Mouse (Mus musculus): ENCODE data around the gene Numa1. TPM values are rescaled to one million over a fixed set of nuclear protein-coding genes. Genes with fewer than 3 reads are reported as not detected.

The Numa1 gene
- 95.7 and 96.0 TPM in 2 replicates for polyA plus RNA-seq (2016; fragmentation: Nextera tagmentation; extraction: Ambion mirVana)

DNA sequence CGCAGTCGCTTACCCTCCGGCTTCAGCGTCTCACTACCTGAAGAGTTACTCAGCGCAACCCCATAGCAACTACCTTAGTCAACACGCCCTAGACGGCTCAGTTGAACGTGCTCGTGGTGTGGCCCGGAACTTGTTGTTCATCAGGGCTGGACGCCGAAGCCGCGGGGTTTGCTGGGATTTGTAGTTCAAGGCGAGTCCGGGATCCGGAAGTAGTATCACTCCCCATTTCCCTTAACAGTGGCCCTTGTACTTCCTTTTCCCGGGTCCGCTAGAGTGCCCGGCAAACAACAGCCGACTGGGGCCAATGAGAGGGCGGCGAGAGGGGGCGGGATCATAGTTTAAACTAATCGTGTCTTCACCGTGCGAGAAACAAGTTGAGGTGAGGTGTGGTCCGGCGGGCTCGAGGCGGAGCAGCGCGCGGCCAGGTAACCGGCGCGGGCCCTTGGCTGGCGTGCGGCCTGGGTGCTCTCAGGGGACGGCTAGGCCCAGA is at the start of gene Numa1, which contains the start of gene Lrrc51:
Numa1 (plus strand) TSS at position 361 of the 490 bp plus-strand sequence.
Lrrc51 (minus strand) TSS at position 145 of the 490 bp plus-strand sequence.
- peak; percentile 98 for DNase-seq (ENCODE audit: extremely low spot score, low spot score)
- Histone ChIP-seq H3K9me3 (no peaks in the 10 kb centered on the region), H3K4me1 (peaks cover 27% of the 10 kb centered on the region), H3K27ac (peak within 1 kb of the TSS; percentile 95), H3K4me3 (peak within 1 kb of the TSS; percentile 90), H3K36me3 (replicated peaks) (peaks cover 29% of the 10 kb centered on the region), H3K27me3 (ENCODE audit: poor library complexity, severe bottlenecking) (no peaks in the 10 kb centered on the region)
- WGBS = under 1% methylated on average over 40 of the region's 40 CpGs

DNA sequence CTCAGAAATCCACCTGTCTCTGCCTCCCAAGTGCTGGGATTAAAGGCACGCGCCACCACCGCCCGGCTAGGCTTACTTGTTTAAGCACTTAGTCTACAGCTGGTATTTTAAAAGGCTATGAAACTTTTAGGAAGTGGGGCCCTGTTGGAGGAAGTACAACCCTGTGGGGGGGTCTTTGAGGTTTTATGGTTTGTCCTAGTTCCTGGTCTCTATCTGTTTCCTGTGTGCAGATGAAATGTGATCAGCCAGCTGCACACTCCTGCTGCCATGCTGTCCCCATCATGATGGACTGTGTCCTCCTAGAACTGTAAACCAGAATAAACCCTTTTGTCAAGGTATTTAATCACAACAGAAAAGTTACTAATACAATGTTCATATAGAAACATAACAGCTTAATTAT is 49.8 kb upstream of the Numa1 start:
- no peaks in the 10 kb centered on the region for H3K9me3 ChIP-seq
- H3K36me3 ChIP-seq (replicated peaks) = no peaks in the 10 kb centered on the region
- peaks cover 4% of the 10 kb centered on the region; the same call in 1 of the 2 replicates for H3K4me1 ChIP-seq
- H3K27me3 ChIP-seq (ENCODE audit: poor library complexity, severe bottlenecking) = no peaks in the 10 kb centered on the region
- DNase-seq (ENCODE audit: extremely low spot score, low spot score) = no peak
- 97% methylated on average over 4 of the region's 4 CpGs for WGBS
- H3K27ac ChIP-seq = no peak overlapping the region
- H3K4me3 ChIP-seq = no peak overlapping the region

DNA sequence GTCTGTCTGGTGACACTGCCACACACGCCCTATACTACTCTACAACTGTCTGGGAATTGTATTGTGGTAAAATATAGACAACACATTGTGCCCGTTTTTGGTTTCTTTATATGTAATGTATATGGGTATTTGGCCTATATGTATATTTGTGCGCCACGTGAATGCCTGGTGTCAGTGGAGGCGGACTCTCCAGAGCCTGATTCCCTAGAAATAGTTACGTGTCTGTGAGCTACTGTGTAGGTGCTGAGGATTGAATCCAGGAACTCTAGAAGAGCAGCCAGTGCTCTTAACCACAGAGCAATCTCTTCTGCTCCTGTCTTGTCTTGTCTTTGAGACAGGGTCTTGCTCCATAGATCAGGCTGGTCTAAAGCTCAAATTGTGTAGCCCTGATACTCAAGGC is 47.6 kb upstream of the Numa1 start:
- WGBS = 89% methylated on average over 6 of the region's 6 CpGs

DNA sequence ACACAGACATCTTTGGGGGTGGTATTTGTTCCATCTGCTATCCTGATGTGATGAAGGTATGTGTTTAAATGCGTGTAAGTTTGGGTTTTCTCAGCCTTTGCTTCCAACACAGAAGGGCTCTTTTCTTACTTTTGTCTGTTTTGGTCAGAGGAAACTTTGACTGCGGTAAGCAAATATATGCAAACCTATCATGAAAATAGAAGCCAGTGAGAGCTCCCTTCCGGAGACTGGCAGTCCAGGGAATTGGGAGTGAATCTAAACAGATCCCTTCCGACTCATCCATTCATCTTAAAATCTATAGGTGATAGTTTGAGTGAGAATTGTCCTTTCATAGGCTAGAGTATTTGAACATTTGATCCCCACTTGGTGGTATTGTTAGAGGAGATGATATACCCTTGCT is 45.5 kb upstream of the Numa1 start:
- DNase-seq (ENCODE audit: extremely low spot score, low spot score) = no peak
- Histone ChIP-seq H3K27ac (no peak overlapping the region), H3K9me3 (no peaks in the 10 kb centered on the region), H3K36me3 (replicated peaks) (no peaks in the 10 kb centered on the region), H3K4me3 (no peak overlapping the region), H3K27me3 (ENCODE audit: poor library complexity, severe bottlenecking) (no peaks in the 10 kb centered on the region), H3K4me1 (no peaks in the 10 kb centered on the region)
- WGBS = 91% methylated on average over 4 of the region's 4 CpGs

More for the DNA sequence above, 47.6 kb upstream of the Numa1 start:
- Histone ChIP-seq H3K4me3 (no peak overlapping the region), H3K27me3 (ENCODE audit: poor library complexity, severe bottlenecking) (no peaks in the 10 kb centered on the region), H3K4me1 (peaks cover 4% of the 10 kb centered on the region; the same call in 1 of the 2 replicates), H3K36me3 (replicated peaks) (no peaks in the 10 kb centered on the region), H3K27ac (no peak overlapping the region), H3K9me3 (no peaks in the 10 kb centered on the region)
- no peak for DNase-seq (ENCODE audit: extremely low spot score, low spot score)

DNA sequence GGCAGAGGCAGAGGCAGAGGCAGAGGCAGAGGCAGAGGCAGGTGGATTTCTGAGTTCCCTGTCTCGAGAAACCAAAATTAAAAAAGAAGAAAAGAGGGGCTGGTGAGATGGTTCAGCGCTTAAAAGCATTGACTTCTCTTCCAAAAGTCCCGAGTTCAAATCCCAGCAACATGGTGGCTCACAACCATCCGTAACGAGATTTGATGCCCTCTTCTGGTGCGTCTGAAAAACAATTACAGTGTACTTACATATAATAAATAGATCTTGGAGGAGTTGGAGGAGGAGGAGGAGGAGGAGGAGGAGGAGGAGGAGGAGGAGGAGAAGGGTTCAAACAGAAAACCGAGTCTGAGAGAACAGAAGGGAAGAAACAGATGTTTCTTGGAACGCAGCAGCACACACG is 38.2 kb upstream of the Numa1 start:
- Histone ChIP-seq H3K4me3 (peak overlapping the region; percentile 66), H3K27ac (peak overlapping the region; percentile 96), H3K27me3 (ENCODE audit: poor library complexity, severe bottlenecking) (no peaks in the 10 kb centered on the region), H3K9me3 (no peaks in the 10 kb centered on the region), H3K4me1 (peaks cover 18% of the 10 kb centered on the region), H3K36me3 (replicated peaks) (peaks cover 26% of the 10 kb centered on the region)
- 35% methylated on average over 9 of the region's 9 CpGs for WGBS
- no peak for DNase-seq (ENCODE audit: extremely low spot score, low spot score)

DNA sequence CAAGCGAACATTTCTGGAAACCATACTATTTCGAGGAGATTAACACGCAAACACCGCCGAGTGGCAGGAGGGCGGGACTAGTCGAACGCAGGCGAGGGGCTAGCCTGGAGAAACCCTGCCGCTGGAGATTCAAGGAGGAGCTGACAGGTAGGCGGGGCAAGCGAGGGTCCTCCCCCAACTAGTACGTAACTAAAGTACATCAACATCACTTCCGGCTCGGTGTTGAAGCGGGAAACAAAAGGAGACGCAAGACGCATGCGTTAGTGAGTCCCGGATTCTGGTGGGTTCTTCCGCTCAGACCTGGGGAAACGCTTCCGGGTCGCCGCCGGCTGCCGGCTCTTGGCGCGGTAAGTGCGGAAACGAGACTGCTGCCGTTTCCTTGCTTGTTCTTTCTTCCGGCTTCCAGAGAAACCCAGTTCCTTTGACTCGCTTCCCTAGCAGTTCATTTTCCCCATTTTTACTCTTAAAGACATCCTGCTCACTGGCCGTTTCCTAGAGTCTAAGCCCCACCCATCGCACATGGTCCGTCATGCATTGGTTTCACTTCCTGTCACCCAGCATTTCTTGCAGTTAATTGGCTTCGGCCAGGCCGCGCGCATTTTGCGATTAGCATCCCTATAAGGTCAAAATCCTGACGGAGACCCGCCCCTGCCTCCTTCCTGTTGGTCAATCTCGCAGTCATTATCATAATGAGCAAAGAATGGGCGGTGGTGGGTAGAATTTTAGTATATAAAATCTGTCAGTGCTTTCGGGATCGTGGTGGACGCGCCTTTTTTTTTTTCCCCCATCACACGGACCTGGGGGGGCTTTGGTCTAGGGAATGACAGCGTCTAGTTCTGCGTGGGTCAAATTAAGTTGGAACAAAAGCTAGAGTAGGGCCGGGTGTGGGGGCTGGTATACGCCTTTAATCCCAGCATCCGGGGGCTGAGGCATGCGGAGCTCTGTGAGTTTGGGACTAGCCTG is 37.5 kb upstream of the Numa1 start:
- H3K36me3 ChIP-seq (replicated peaks) = peaks cover 33% of the 10 kb centered on the region
- H3K27me3 ChIP-seq (ENCODE audit: poor library complexity, severe bottlenecking) = no peaks in the 10 kb centered on the region
- peak overlapping the region; percentile 66 for H3K4me3 ChIP-seq
- H3K27ac ChIP-seq = peak overlapping the region; percentile 96
- WGBS = under 1% methylated on average over 57 of the region's 57 CpGs
- DNase-seq (ENCODE audit: extremely low spot score, low spot score) = peak; percentile 97
- H3K4me1 ChIP-seq = peaks cover 18% of the 10 kb centered on the region
- no peaks in the 10 kb centered on the region for H3K9me3 ChIP-seq

DNA sequence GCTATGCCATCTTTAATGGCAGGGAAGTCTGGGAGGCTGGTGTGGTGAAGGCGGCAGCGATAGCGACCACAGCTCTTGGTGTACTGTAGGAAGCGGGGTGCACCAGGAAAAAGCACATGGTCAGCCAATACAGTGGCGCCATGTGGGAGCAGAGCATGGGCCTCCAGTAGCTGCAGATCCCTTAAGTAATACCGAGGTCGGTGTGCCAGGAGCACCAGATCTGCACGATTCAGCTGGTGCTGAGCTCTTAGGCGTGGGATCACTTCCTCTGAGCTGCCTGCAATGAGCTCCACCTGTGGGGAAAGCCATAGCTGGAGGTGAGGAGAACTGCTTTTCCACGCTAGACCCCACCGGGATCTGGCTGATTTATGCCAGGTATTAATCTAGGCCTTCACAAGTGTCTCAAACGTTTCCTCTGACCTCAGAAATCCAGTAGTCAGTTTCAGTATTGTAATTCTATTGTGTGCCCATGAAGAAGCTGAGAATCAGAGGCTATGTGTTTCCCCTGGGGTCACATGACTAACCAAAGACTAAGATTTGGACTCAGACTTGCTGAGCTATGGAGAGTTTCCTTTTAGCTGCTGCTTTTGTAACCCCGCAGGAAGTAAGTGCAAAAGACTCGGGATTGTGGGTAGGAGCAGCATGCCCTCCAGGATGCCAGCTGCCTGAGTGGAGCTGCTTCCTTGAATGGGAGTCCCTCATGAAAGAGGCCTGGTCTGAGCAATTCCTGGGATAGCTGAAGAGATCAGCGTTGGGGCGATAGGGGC is 33.4 kb upstream of the Numa1 start:
- WGBS = 91% methylated on average over 16 of the region's 16 CpGs
- Histone ChIP-seq H3K4me3 (no peak overlapping the region), H3K4me1 (peaks cover 20% of the 10 kb centered on the region), H3K36me3 (replicated peaks) (peaks cover 48% of the 10 kb centered on the region), H3K27me3 (ENCODE audit: poor library complexity, severe bottlenecking) (no peaks in the 10 kb centered on the region), H3K9me3 (0 out of 2 replicates have a peak, but pooled peaks cover 5% of the 10 kb centered on the region), H3K27ac (no peak overlapping the region)
- DNase-seq (ENCODE audit: extremely low spot score, low spot score) = no peak

DNA sequence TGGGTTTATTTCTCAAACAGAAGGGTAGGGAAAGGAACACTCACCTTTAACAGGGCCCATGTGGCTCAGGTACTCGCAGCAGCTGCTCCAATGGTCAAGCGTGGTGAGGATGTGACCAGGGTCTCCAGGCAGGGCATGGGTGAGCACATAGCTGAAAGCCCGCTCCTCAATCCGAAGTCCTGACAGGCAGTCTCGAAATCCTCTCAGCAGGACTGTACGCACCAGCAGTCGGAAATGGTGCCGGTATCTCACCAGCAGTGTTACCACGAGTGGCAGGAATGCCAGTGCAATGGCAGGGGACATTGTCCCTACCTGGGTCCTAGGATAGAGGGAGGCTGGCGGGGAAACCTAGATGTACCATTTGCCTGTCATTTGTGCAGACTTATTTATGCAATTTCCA is 31.9 kb upstream of the Numa1 start:
- H3K4me1 ChIP-seq = peaks cover 21% of the 10 kb centered on the region
- H3K4me3 ChIP-seq = no peak overlapping the region
- DNase-seq (ENCODE audit: extremely low spot score, low spot score) = no peak
- no peaks in the 10 kb centered on the region for H3K27me3 ChIP-seq (ENCODE audit: poor library complexity, severe bottlenecking)
- no peak overlapping the region for H3K27ac ChIP-seq
- peaks cover 48% of the 10 kb centered on the region for H3K36me3 ChIP-seq (replicated peaks)
- H3K9me3 ChIP-seq = 0 out of 2 replicates have a peak, but pooled peaks cover 5% of the 10 kb centered on the region
- WGBS = 95% methylated on average over 10 of the region's 10 CpGs

DNA sequence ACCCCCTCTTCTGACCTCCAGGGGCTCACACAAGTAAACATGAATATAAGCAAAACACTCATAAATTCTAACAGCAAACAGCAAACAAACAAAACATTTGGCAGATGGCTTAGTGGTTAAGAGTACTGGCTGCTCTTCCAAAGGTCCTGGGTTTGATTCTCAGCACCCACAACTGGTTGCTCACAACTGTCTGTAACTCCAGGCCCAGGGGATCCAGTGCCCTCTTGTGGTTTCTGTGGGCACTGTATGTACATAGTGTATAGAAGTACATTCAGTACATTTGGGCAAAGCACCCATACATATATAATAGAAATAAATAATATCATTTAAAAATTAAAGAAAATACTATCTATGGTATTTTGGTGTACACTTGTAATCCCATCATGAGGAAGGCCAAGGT is 31.1 kb upstream of the Numa1 start:
- Histone ChIP-seq H3K4me3 (no peak overlapping the region), H3K27ac (no peak overlapping the region), H3K4me1 (peaks cover 22% of the 10 kb centered on the region), H3K27me3 (ENCODE audit: poor library complexity, severe bottlenecking) (no peaks in the 10 kb centered on the region), H3K9me3 (0 out of 2 replicates have a peak, but pooled peaks cover 5% of the 10 kb centered on the region), H3K36me3 (replicated peaks) (peaks cover 47% of the 10 kb centered on the region)
- no peak for DNase-seq (ENCODE audit: extremely low spot score, low spot score)

DNA sequence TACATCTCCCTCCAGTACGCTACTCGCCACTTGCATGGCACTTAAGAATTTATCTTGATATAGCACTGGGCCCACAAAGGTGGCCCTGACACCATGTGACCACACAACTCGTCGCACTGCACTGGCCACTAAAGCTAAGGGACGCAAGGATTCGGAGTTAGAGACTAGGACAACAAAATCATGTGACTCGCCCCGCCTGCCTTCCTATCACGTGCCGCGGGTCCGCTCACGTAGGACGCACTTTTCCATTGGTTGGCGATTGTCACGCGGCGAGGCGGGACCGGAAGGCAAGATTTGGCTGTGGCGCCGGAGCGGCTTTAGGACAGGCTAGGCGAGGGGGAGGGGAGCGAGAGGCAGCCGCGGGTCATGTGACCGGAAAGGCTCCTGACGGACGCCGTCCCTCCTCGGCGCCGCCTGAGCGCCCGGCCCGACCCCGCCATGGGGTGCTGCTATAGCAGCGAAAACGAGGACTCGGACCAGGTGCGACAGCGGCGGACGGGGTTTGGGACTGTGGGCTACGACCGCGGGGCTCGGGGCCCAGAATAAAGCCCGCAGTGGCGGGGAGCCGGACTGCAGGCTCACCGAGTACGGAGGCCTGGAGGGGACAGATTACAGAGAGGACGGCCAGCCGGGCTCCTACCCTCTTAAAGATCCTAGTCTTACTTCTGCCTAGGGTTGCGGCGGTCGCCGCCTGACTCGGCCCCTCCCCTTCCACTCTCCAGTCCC is 28.2 kb upstream of the Numa1 start, which contains the start of gene Lamtor1:
Lamtor1 (plus strand) TSS at position 344 of the 726 bp plus-strand sequence.
- WGBS = under 1% methylated on average over 60 of the region's 61 CpGs
- peak; percentile 100 for DNase-seq (ENCODE audit: extremely low spot score, low spot score)
- Histone ChIP-seq H3K27ac (peak within 1 kb of the TSS; percentile 99), H3K27me3 (ENCODE audit: poor library complexity, severe bottlenecking) (no peaks in the 10 kb centered on the region), H3K36me3 (replicated peaks) (peaks cover 41% of the 10 kb centered on the region), H3K4me3 (peak within 1 kb of the TSS; percentile 88), H3K9me3 (0 out of 2 replicates have a peak, but pooled peaks cover 5% of the 10 kb centered on the region), H3K4me1 (peaks cover 27% of the 10 kb centered on the region)

DNA sequence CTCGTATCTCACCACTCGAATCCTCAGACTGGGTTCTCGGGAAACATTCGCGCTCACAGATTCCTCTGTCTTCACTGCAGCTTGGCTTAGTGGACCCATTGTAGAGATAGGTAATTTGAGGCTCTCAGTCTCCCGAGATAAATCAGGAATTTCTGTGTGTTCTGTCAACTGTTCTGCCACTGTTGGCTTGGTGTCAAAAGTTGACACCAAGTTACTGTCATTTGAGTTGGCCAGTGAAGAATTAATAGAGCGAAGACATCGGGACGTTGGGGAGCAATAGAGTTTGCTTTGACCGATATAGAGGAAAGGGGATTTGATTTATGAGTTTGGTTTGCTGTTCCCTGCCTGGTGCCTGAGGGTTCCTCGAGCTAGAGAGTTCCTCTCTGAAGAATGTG is 27.6 kb upstream of the Numa1 start, which contains the start of gene Tomt:
Tomt (minus strand) TSS at position 73 of the 395 bp plus-strand sequence.
- no peak for DNase-seq (ENCODE audit: extremely low spot score, low spot score)
- H3K9me3 ChIP-seq = 0 out of 2 replicates have a peak, but pooled peaks cover 5% of the 10 kb centered on the region
- H3K27me3 ChIP-seq (ENCODE audit: poor library complexity, severe bottlenecking) = no peaks in the 10 kb centered on the region
- peaks cover 27% of the 10 kb centered on the region for H3K4me1 ChIP-seq
- 25% methylated on average over 11 of the region's 11 CpGs for WGBS
- peak within 1 kb of the TSS; percentile 99 for H3K27ac ChIP-seq
- peak within 1 kb of the TSS; percentile 88 for H3K4me3 ChIP-seq
- H3K36me3 ChIP-seq (replicated peaks) = peaks cover 41% of the 10 kb centered on the region

DNA sequence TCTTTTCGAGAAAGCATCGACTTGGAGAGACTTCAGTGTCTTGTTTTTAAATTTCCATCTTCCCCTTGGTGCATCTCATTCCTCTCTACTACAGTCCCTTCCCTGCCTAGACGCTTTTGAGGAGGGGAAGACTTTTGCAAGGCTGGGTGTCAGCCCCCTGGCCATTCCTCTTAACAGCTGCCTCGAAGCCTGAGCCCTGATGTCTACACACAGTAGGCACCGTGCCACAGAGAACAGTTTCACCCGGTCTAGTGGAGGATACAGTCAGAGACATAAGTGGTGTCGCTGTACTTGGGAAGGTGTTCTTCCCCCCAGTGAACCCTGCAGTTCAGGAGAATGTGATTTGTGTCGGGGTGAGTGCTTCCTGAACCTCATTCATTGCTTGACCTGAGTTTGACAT is 27.2 kb upstream of the Numa1 start:
- Histone ChIP-seq H3K27ac (peak overlapping the region; percentile 99), H3K9me3 (0 out of 2 replicates have a peak, but pooled peaks cover 5% of the 10 kb centered on the region), H3K27me3 (ENCODE audit: poor library complexity, severe bottlenecking) (no peaks in the 10 kb centered on the region), H3K36me3 (replicated peaks) (peaks cover 42% of the 10 kb centered on the region), H3K4me1 (peaks cover 27% of the 10 kb centered on the region), H3K4me3 (peak overlapping the region; percentile 88)
- DNase-seq (ENCODE audit: extremely low spot score, low spot score) = no peak
- WGBS = 79% methylated on average over 8 of the region's 8 CpGs

All from forebrain, embryonic 10.5 days (tissue).